Mouse (Mus musculus): ENCODE results near the gene Ttc39b.
A peak's percentile ranks its signal among the peaks of the same experiment; 100 is the strongest.

The Ttc39b gene

DNA sequence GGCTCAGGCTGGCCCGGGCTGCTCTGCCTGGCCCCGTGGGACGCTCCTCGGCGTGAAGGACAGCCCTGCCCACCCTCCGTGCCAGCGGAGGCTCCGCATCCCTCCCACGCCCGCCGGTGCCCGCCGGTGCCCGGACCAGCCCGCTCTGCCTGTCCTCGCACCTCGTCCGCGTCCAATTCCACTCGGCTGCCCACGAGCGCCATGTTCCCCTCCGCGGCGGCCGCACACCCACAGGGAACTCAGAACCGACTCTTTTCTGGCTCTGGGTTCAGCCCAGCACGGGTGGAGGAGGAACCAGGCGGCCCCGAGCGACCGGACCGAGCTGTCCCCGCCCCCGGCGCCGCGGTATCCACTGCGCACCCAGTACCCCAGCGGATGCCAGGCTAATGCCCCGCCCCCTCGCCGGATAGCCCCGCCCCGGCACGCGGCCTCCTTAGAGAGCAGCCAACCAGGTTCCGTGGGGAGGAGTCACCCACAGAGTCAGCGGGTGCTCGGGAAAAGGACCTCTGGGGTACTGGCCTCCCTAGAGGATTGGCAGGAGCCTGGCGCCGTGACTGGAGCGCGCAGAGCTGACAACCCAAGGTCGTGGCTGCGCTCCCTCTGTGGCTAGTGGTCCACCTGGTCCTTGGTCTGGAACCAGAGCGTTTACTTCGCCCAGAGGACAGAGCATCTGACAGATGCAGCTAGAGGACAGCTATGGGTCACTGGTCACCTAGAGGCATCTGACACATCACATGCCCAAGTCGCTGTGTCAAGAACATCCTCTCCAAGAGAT is at the start of gene Ttc39b:
Gene Ttc39b (minus strand): TSS at position 346 of the 775 bp plus-strand sequence.
- DNase-seq, result peak; percentile 99 to 100

DNA sequence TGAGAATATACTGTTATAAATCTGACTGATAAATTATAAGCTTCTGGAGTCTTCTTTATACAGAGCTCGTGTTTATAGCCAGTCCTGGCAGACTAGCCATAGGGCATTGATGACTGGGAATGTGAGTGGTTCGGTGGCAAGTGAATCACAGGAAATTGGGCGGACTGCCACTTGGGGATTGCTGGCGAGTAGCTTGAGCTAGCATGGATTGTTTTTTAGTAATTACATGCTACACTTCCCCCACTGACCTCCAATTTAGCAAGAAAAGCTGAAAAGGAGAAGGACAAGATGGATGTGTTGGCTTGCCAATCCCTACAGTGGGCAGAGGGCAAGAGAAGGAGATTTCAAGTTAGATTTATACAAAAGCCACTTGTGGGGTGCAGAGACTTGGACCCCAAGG is 49.3 kb upstream of the Ttc39b start:
- no peak for DNase-seq

DNA sequence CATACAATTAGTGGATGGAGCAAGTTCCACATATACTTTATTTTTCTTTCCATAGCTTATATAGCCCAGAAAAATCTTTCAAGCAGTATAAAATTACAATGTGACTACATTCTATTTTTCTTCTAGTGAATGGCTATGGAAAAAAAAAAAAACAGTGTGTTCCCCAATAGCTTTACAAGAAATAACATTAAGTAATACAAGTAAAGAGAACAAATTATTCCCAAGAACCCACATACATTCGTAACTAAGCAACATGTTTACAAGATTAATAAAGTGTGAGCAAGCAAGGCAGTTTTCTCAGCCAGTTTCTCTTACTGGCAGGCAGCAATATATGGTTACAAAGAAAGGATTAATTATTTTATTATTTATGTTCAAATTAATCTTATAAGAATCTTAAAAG is 33.7 kb upstream of the Ttc39b start:
- DNase-seq, result no peak

DNA sequence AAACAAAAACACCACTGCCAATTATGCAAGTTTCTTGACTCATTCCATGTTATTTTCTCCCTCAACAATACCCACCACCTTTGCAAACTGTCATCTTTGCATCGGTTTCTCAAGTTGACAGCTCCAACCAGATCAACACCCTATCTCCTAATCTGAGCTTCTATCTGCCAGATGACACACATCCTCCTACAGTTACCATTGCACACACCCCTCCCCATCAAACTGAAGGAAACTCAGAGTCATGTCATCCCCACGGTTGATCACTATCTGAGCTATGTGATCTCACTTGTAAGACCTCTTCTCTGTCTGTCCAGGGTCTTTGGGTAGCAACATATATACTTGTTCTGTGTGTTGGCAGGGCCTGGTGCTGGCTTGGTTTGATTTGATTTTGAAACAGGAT is 30.7 kb upstream of the Ttc39b start:
- no peak for DNase-seq

DNA sequence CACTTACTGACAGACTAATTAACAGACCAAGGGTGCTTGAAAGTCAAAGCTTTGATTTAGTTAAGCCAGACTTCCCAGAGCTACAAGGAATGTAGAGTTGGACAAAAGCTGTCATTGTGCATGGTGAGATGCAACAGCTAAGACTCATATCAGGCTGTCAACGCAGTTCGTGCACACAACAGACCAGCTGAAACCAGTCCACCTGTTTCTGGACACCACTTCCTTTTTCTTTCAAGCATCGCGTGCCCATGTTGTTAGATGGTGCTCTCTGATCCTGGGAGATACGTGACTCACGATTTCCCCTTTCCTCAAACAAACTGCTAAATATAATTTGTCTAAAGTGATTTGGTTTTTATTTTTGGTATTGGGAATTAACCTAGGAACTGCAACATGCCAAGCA is 29.9 kb upstream of the Ttc39b start:
- DNase-seq, result no peak

DNA sequence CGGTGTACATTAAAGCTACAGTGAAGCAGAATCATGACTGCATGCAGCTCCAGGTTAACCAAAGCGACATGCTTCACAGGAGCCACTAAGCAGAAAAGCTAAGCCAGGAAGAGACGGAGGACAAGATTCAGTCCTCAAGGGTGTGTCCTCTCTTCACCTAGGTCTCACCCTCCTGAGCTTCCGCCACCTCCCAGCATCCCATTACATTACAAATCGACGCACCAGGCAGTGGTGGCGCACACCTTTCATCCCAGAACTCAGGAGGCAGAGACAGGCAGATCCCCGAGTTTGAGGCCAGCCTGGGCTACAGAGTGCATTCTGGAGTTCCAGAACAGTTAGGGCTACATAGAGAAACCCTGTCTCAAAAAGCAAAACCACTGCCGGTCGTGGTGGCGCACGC is 29.2 kb upstream of the Ttc39b start:
- no peak for DNase-seq

DNA sequence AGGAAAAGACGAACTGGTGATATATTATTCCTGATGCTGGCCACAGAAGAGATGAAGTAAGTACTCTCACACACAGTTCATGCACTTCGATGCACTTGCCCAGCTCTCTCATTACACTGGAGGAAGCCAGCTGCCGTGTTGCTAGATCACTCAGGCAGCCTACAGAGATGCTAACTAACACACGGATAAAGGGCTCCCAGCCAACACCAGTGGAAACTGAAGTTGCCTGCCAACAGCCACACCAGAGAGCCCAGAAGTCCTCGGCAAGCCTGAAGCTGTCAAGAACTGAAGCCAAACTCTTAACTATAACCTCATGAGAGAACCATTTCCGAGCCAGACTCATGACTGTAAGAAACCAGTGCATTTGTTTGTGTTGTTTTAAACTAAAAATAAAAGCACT is 26.7 kb upstream of the Ttc39b start:
- DNase-seq, result peak; percentile 67 to 74

DNA sequence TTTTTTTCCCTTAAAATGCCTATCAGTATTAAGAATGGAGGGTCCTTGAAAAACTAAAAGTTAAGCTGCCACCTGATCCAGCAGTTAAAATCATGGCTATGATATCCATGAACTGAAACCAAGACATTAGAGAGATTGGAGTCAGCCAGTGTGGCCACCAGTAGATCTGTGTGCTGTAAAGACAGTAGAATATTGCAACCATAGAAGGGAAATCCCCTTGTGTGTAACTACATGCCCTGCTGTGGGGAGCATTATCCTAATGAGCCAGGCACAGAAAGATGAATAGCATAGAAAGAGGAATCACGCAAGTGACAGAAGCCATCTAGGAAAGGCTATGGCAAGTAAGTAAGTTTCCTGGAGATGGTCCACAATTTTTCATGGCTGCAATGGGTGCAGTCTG is 24.9 kb upstream of the Ttc39b start:
- DNase-seq, result no peak

DNA sequence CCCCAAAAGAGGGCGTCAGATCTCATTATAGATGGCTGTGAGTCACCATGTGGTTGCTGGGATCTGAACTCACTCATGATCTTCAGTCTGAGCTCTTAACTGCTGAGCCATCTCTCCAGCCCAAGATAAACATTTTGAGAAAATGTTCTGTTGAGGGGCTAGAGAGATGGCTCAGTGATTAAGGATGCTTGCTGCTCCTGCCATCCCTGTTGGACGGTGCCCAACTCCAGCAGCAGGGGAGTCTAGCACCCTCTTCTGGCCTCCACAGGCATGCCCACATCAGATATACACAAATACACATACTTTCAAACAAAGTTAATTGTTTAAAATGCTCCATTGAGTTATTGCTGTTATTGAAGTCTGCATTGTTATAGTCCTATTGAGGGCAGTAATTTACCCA is 19.8 kb upstream of the Ttc39b start:
- peak in 1 of 2 experiments; percentile 14 for DNase-seq

DNA sequence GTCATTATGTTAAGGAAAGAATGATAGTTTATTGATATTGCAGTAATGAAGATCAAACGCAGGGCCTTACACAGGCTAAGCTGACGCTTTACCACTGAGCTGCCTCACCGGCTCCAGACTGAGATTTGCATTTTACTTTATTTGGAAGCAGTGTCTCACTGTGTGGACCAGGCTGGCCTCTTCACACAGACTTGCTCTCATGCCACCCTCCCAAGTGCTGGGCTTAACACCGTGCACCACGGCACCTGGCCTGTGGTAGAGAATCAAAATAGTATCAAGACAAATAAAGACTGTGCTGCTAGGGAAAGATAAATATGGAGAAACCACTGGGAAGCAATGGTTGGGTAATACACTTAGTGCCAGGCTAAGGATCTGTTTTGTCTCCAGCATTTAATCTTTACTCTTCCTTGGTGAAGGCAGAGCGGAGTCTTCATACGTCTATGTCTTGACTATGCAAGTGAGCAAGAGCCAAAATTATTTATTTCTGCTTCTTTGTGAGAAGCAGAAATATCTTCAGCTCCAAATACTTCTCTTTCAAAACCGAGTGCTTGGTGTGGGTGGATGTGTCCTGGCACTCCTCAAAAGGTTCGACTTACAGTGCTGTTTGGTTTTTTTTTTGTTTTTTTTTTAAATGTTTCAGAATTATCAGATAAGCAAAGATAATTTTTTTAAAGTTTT is 19.2 kb upstream of the Ttc39b start:
- no peak for DNase-seq

DNA sequence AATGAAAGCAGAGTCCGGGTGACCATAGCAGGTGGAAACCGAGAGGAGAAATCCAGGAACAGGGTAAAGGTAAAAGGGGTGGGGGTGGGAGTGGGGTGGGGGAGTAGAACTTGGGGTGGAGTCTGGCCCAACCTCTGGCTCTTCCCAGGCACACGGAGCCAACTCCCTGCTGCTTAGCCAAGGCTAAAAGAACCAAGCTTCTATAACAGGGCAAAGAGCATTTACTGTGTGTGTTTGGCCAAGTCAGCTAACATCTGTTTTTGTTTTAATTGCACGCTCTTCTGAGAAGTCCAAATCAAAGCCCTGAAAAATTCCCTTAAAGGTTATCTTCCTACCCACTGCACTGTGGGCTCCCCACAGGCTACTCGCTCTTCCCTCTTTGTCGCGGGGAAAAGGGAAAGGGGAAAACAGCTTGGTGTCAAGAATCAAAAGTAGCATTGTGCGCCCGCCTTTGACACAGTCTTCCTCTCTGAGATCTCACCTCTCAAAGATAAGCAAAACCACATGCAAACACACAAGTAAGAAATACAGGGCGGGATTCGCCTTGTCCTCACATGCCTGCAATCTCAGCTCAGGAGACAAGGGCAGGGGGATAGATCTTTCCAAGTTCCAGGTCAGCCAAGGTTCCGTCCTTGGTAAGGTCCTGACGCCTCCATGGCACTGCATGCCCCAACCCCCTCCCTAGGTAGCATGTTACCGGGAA is 18.4 kb upstream of the Ttc39b start:
- no peak for DNase-seq

DNA sequence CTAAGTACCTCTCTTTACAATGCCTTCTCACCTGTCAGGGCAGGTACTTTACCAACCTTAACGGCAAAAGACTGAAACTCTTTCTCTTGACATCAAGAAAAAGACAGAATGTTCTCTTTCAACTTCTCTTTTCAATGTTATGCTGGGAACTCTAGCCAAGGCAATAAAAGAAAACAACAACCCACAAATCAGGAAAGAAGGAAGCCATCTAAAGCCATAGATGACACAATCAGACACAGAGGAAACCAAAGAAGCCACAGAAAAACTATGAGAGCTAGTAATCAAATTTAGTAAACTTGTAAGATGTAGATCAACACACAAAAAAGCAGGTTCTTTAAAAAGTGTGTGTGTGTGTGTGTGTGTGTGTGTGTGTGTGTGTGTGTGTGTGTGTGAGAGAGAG is 15.3 kb upstream of the Ttc39b start:
- DNase-seq, result no peak

DNA sequence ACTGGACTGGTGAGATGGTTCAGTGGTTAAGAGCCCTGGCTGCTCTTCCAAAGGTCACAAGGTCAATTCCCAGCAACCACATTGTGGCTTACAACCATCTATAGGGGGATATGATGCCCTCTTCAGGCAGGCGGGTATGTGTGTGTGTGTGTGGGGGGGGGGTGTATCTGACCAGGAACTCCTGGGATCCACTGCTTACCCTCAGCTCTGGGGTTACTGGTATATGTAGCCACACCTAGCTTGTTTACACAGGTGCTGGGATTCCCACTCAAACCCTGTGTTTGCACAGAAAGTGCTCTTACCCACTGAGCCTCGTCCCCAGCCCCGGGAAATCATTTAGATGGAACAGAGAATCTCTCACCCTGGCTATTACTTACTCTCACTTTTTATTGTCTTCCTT is 13.7 kb upstream of the Ttc39b start:
- DNase-seq, result no peak

DNA sequence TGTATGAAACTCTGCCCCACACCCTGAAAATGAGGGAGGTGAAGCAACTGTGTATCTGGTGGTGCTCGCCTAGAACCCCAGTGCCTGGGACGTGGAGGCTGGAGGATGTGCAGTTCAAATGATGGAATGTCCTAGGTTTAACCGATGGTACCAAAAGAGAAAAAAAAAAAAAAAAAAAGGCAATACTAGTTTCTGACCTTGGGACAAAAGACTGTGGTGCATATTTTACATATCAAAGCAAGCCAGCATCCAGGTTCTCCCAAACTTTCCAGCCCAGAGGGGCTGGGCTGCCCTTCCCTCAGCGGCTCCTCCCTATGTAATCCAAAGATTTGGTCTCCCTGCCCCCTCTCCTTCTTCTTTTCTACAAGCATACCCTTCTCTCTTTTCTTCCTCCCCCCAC is 6.3 kb upstream of the Ttc39b start:
- DNase-seq, result no peak

DNA sequence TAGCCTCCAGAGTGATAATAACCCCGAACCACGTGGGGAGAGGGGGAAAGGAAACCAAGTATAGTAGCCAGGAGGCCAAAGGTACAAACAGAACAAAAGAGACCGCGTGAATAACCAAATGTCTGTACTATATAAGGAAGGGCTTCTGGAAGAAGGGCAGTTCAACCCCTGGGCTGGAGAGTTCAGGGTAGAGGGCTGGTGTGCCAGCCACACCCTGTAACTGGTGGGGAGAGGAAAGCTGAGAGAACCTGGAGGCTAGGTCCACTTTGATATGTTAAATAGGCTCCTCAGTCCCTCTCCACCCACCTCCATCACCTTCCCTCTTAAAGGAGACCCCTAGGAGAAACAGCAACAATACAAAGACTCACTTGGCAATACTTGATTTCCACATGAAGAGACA is 5.6 kb upstream of the Ttc39b start:
- DNase-seq, result no peak

DNA sequence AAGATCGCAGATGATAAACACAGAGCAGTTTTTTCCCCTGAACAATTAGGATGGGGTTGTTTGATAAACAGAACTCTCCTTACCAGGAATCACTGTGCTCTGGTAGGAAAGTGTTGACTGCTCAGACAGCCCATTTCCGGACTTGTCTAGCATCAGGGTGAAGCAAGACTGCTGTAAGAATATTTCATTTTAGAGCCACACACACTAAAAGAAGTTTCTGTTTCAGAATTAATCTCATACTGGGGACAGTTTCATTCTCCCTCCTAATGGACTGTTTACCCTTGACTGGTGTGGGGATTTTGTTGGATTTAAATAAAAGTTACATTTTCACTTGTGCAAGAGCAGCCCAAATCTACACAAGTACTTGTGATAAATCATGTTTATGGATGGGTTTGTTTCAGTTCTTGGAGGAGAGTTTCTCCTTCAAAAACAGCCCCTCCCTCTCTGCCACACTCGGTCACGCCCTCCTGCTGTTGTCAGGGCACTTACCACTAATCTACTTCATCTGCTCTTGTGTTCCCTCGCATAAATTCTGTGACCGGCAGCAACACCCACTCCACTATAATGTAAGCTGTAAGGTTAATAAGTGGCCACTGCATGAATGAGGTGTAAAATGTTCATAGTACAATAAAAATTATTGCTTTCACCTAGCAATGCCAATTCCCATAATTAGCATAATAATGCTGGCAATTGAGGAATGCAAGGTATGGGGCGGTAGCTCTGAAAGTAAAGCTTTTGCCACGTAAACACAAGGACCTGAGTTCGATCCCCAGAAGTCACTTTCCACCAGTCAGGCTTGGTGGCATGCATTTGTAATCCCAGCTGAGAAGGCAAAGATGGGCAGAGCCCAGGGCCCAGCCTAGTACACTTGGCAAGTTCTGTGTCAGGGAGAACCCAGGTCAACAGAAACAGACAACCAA is 4.2 kb upstream of the Ttc39b start:
- no peak for DNase-seq

DNA sequence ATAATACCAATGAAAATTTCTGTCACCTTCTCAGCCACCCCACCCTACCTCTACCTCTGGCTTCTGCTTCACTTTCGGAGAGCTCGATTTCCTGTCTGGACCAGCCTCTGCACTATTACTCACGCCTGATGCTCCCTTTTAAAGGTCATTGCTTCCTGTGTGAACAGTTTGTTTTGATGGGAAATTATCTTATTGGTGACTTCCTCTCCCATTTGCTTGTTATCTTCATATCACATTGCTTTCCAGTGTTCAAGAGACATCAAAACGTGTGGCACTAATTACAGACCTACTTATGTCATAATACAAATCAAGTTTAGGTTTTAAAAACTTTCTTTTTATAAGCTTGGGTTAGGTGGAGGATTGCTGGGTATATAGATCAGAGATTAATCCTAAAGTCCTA is 3.5 kb upstream of the Ttc39b start:
- DNase-seq, result no peak

DNA sequence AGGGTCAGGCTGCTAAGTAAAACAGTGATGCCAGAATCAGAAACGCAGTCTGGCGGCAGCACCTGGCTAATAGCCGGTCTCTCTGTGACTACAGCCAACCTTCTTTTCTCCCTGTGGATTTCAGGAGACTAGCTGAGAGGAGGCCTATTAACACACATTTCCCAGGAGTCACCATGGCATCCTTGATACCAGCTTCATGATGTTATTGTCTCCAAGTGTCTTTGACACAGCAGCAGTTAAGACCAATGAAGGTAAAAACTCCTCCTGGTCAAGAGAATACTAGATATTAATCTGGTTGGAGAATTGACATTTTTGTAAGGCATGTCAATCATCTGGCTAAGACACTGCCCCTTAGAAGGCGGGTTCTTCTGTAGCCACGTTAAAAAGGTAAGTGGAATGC is 1.3 kb upstream of the Ttc39b start:
- DNase-seq, result no peak

DNA sequence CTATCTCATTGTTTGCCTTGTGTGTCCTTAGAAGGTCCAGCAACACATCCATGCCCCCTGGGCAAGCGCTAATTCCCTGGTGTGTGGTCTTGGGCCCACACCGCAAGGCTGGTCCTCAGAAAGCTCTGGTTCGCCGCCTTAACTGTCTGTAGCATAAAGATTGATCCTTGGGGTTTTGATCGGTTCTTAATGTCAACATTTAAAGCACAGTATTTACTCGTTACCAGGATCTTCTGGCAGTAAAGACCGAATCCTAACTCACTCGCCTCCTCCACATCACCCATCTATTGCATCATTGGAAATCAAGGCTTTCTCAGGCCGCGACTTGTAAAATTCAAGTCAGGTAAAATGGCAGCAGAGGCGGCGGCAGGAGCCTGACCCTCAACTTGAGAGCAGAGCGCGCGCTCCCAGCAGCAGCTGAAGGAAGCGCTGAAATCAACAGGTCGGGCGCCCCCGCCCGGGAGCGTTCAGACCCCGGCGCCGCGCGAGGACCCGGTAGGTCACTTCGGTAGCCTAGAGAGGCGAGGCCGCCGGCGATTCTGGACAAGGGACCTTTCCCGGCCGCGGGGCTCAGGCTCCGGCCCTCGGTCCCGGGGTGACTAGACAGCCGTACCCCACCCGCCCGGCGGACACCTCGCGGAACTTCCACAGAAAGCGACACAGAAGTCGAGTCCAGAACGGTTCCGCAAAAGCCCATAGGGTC is 703 bp downstream of the Ttc39b start:
- peak; percentile 87 to 88 for DNase-seq

DNA sequence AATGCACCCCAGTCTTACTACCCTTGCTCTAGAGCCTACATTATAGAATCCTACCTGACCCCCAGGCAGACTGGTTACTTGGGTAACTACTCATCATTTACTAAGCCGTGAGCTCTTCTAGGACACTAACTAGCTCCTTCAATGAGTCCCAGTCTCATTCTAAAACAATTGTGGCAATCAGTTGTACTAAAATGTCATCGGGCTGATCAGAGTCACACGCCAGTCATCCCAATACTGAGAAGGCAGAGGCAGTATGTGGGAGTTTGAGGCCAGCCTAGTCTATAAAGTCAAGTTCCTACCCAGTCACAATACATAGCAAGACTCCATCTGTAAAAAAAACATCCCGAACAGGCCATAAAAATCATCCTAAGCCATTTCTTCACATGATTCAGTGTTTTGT is 4.3 kb downstream of the Ttc39b start:
- DNase-seq, result no peak

DNA sequence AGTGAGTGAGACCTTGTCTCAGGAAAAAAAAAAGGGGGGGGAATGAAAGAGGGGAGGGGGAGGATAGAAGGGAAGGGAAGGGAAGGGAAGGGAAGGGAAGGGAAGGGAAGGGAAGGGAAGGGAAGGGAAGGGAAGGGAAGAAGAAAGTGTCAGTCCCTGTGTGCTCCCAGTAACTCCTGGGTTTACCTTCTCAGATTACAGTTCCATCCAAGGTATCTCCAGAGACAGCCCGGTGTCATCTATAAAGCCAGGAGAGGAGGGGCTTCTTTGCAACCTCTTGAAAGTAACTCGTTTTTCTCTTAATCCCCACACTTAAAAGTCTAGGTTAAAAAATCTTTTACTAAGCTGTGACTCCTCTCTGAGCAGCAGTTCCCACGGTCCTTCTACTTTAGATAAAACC is 5.3 kb downstream of the Ttc39b start:
- no peak for DNase-seq

DNA sequence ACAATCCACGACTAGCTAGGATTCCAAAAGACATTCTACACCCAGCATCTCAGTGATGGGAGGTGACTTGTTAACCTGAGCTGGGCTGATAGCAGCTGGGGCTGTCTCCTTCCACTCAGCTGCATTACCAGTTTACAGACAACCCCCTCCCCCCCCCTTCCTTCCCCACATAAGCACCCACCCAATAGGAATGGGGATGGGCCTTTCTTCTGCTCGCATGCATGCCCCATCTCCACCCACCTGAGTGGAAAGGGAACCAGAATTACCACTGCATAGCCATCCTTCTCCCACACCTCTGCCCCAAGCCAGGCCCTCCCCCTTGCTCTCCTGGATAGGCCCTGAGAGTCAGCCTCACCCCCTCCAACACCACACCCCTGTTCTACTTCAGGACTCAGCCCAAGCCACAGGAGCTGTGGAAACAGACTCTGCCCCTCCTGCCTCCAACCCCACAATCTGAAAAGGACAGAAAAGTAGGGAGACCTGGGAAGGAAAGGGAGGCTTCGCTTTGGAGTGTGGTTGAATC is 6.2 kb downstream of the Ttc39b start:
- DNase-seq, result peak; percentile 41 to 64
